Comparison of ENCODE assay signal across 25 mouse cellular contexts in genomic region chr2:56227476-56227875, GRCm38 (mm10).
A peak's percentile ranks its signal among the peaks of the same experiment; 100 is the strongest.
DNase-seq lines count a peak whose midpoint lies in the region; ATAC-seq lines count a peak whose summit lies in the region.
"Had no signal": no experiment of that assay in that cellular context is flagged by ENCODE, and none has a peak within 500 bp of the region (broad histone marks: within the 10 kb centered on the region; RNA-seq: fewer than 3 reads in every experiment).

No protein-coding gene starts in this region.

- 78% methylated on average over 7 of the region's 7 CpGs for WGBS in hindbrain, embryonic 11.5 days
- 63% methylated on average over 7 of the region's 7 CpGs for WGBS in hindbrain, embryonic 13.5 days
- WGBS in midbrain, embryonic 16.5 days: 77% methylated on average over 7 of the region's 7 CpGs
- 86% methylated on average over 7 of the region's 7 CpGs for WGBS in midbrain, embryonic 11.5 days

- H3K4me2 ChIP-seq in hindbrain, embryonic 11.5 days (replicated peaks; ENCODE audit: low read depth, low read length): no peak overlapping the region
- H3K4me2 ChIP-seq in hindbrain, embryonic 13.5 days: no peak overlapping the region
- no peak overlapping the region for H3K4me2 ChIP-seq in midbrain, embryonic 16.5 days (ENCODE audit: low read length)
- no peak overlapping the region for H3K4me2 ChIP-seq in midbrain, embryonic 11.5 days
- H3K4me2 ChIP-seq: embryonic facial prominence, embryonic 12.5 days; heart, embryonic 11.5 days; limb, embryonic 13.5 days; liver, embryonic 12.5 days; lung, embryonic 15.5 days; neural tube, embryonic 12.5 days had no signal

- H3K27me3 ChIP-seq in hindbrain, embryonic 11.5 days (ENCODE audit: control insufficient read depth, insufficient read depth, low read length): no peaks in the 10 kb centered on the region
- H3K27me3 ChIP-seq in hindbrain, embryonic 13.5 days: no peaks in the 10 kb centered on the region
- no peaks in the 10 kb centered on the region for H3K27me3 ChIP-seq in midbrain, embryonic 16.5 days (ENCODE audit: control insufficient read depth, insufficient read depth, low read depth, low read length)
- H3K27me3 ChIP-seq in midbrain, embryonic 11.5 days (ENCODE audit: control insufficient read depth, insufficient read depth, low read length): no peaks in the 10 kb centered on the region
- H3K27me3 ChIP-seq: embryonic facial prominence, embryonic 12.5 days; limb, embryonic 13.5 days; liver, embryonic 12.5 days; lung, embryonic 15.5 days; megakaryocyte, embryonic 14.5 days; neural tube, embryonic 12.5 days had no signal

- 0 out of 2 replicates have a peak, but pooled peaks have one; percentile 35 for ATAC-seq in hindbrain, embryonic 11.5 days (ENCODE audit: low FRiP score)
- ATAC-seq in hindbrain, embryonic 13.5 days (ENCODE audit: low FRiP score): no peak
- peak; percentile 45; the same call in 1 of the 2 replicates for ATAC-seq in midbrain, embryonic 16.5 days
- ATAC-seq in midbrain, embryonic 11.5 days (ENCODE audit: low FRiP score): no peak
- ATAC-seq: intestine, embryonic 16.5 days; liver, embryonic 12.5 days had no signal

- no peak overlapping the region for H3K27ac ChIP-seq in hindbrain, embryonic 11.5 days (ENCODE audit: low read depth, low read length)
- H3K27ac ChIP-seq in hindbrain, embryonic 13.5 days: no peak overlapping the region
- H3K27ac ChIP-seq in midbrain, embryonic 16.5 days (ENCODE audit: low read length): no peak overlapping the region
- no peak overlapping the region for H3K27ac ChIP-seq in midbrain, embryonic 11.5 days (ENCODE audit: low read depth, low read length)
- H3K27ac ChIP-seq: embryonic facial prominence, embryonic 12.5 days; gastrocnemius, adult 2 months; limb, embryonic 13.5 days; liver, embryonic 12.5 days; lung, embryonic 15.5 days; neural tube, embryonic 12.5 days had no signal

- DNase-seq in cerebellum, postnatal 10 days: peak; percentile 60 to 69
- DNase-seq in cerebellum, postnatal 36 days: no peak
- no peak for DNase-seq in hindbrain, embryonic 11.5 days (ENCODE audit: low spot score)
- no peak for DNase-seq in midbrain, embryonic 11.5 days (ENCODE audit: low spot score, missing footprints)
- DNase-seq in kidney, postnatal 14 days: no peak
- no peak for DNase-seq in embryo, embryonic 9.5 days (ENCODE audit: extremely low spot score)
- DNase-seq: adrenal gland, postnatal 10 days; cerebellum, adult 8-10 months; gastrocnemius, adult 2 months; kidney, adult 9 months; kidney, postnatal 36 days; layer of hippocampus, postnatal 36 days; lung, postnatal 36 days; thymus, postnatal 14 days had no signal

- no peak overlapping the region for H3K4me3 ChIP-seq in hindbrain, embryonic 11.5 days (ENCODE audit: low read depth, low read length)
- H3K4me3 ChIP-seq in hindbrain, embryonic 13.5 days: no peak overlapping the region
- no peak overlapping the region for H3K4me3 ChIP-seq in midbrain, embryonic 16.5 days (ENCODE audit: low read depth, low read length)
- H3K4me3 ChIP-seq in midbrain, embryonic 11.5 days (ENCODE audit: low read depth, low read length): no peak overlapping the region
- H3K4me3 ChIP-seq: embryonic facial prominence, embryonic 12.5 days; erythroblast, embryonic 14.5 days; gastrocnemius, adult 2 months; limb, embryonic 13.5 days; liver, embryonic 12.5 days; lung, embryonic 15.5 days; megakaryocyte, embryonic 14.5 days; neural tube, embryonic 12.5 days had no signal

- H3K4me1 ChIP-seq in hindbrain, embryonic 11.5 days (replicated peaks; ENCODE audit: control insufficient read depth, insufficient read depth, low read length): no peaks in the 10 kb centered on the region
- H3K4me1 ChIP-seq in hindbrain, embryonic 13.5 days (replicated peaks): no peaks in the 10 kb centered on the region
- no peaks in the 10 kb centered on the region for H3K4me1 ChIP-seq in midbrain, embryonic 16.5 days (ENCODE audit: control insufficient read depth, insufficient read depth, low read length)
- H3K4me1 ChIP-seq in midbrain, embryonic 11.5 days (ENCODE audit: control insufficient read depth, insufficient read depth, low read length): no peaks in the 10 kb centered on the region
- H3K4me1 ChIP-seq: embryonic facial prominence, embryonic 12.5 days; limb, embryonic 13.5 days; liver, embryonic 12.5 days; lung, embryonic 15.5 days; megakaryocyte, embryonic 14.5 days; neural tube, embryonic 12.5 days had no signal

- no peaks in the 10 kb centered on the region for H3K36me3 ChIP-seq in hindbrain, embryonic 11.5 days (ENCODE audit: control insufficient read depth, insufficient read depth, low read length)
- no peaks in the 10 kb centered on the region for H3K36me3 ChIP-seq in hindbrain, embryonic 13.5 days
- no peaks in the 10 kb centered on the region for H3K36me3 ChIP-seq in midbrain, embryonic 16.5 days (ENCODE audit: control insufficient read depth, insufficient read depth, low read length)
- H3K36me3 ChIP-seq in midbrain, embryonic 11.5 days (ENCODE audit: control insufficient read depth, insufficient read depth, low read length): no peaks in the 10 kb centered on the region
- H3K36me3 ChIP-seq: embryonic facial prominence, embryonic 12.5 days; limb, embryonic 13.5 days; liver, embryonic 12.5 days; lung, embryonic 15.5 days; neural tube, embryonic 12.5 days had no signal

- H3K9me3 ChIP-seq in hindbrain, embryonic 11.5 days (ENCODE audit: control insufficient read depth, low read length): no peaks in the 10 kb centered on the region
- no peaks in the 10 kb centered on the region for H3K9me3 ChIP-seq in hindbrain, embryonic 13.5 days
- no peaks in the 10 kb centered on the region for H3K9me3 ChIP-seq in midbrain, embryonic 16.5 days (replicated peaks; ENCODE audit: control insufficient read depth, low read length, poor library complexity, severe bottlenecking)
- no peaks in the 10 kb centered on the region for H3K9me3 ChIP-seq in midbrain, embryonic 11.5 days (ENCODE audit: control insufficient read depth, low read length)
- H3K9me3 ChIP-seq: embryonic facial prominence, embryonic 12.5 days; limb, embryonic 13.5 days; liver, embryonic 12.5 days; lung, embryonic 15.5 days; neural tube, embryonic 12.5 days had no signal

- no peak overlapping the region for H3K9ac ChIP-seq in hindbrain, embryonic 11.5 days (ENCODE audit: low read depth, low read length)
- no peak overlapping the region for H3K9ac ChIP-seq in hindbrain, embryonic 13.5 days
- no peak overlapping the region for H3K9ac ChIP-seq in midbrain, embryonic 16.5 days (ENCODE audit: low read depth, low read length)
- H3K9ac ChIP-seq in midbrain, embryonic 11.5 days (ENCODE audit: low read length): no peak overlapping the region
- H3K9ac ChIP-seq: embryonic facial prominence, embryonic 12.5 days; limb, embryonic 13.5 days; liver, embryonic 12.5 days; lung, embryonic 15.5 days; neural tube, embryonic 12.5 days had no signal

Comparison
In these comparisons a context has a peak if more than half of its experiments do, and no peak if none do; other contexts are left out.
1. DNase-seq: peak in cerebellum, postnatal 10 days (2 of 2); none in cerebellum, postnatal 36 days (0 of 2), hindbrain, embryonic 11.5 days (single experiment), midbrain, embryonic 11.5 days (single experiment), kidney, postnatal 14 days (single experiment) and embryo, embryonic 9.5 days (single experiment).
2. ATAC-seq: peak in hindbrain, embryonic 11.5 days (single experiment) and midbrain, embryonic 16.5 days (single experiment); none in hindbrain, embryonic 13.5 days (single experiment) and midbrain, embryonic 11.5 days (single experiment).